Mouse (Mus musculus) midbrain, embryonic 14.5 days (tissue): Measurements from ENCODE around the gene Zfp362. TPM values are rescaled to one million over a fixed set of nuclear protein-coding genes. Genes with fewer than 3 reads are reported as not detected.

Experiments used
- ATAC-seq: fragments of 200-750 bp; cut with Nextera tagmentation; 2 replicates; pipeline ENCODE4 v1.8.0; 2017; ENCODE audit warnings: moderate number of reproducible peaks, moderate library complexity; ENCODE audit not compliant: low FRiP score, low TSS enrichment
- DNase-seq: peaks from one replicate; pipeline ENCODE4 v3.0.0-alpha.2; 2015
- H3K27ac ChIP-seq: fragments of 300-500 bp; sonication (generic); replicated peaks from 2 replicates; pipeline ENCODE4 v1.5.1; 2014; ENCODE audit warnings: mild to moderate bottlenecking, low read depth, low read length, moderate library complexity
- H3K27me3 ChIP-seq: fragments of 300-500 bp; sonication (generic); 2 replicates; pipeline ENCODE4 v1.6.1; 2014; ENCODE audit warnings: low read length, control low read depth, mixed read lengths; ENCODE audit not compliant: control insufficient read depth, insufficient read depth
- H3K36me3 ChIP-seq: fragments of 300-500 bp; sonication (generic); 2 replicates; pipeline ENCODE4 v1.6.1; 2014; ENCODE audit warnings: low read length, control low read depth; ENCODE audit not compliant: control insufficient read depth, insufficient read depth
- H3K4me1 ChIP-seq: fragments of 300-500 bp; sonication (generic); 2 replicates; pipeline ENCODE4 v1.6.1; 2014; ENCODE audit warnings: mild to moderate bottlenecking, antibody characterized with exemption, low read length, control low read depth; ENCODE audit not compliant: control insufficient read depth, insufficient read depth
- H3K4me2 ChIP-seq: fragments of 300-500 bp; sonication (generic); 2 replicates; pipeline ENCODE4 v1.6.1; 2014; ENCODE audit warnings: mild to moderate bottlenecking, low read length, moderate library complexity
- H3K4me3 ChIP-seq: fragments of 300-500 bp; sonication (generic); replicated peaks from 2 replicates; pipeline ENCODE4 v1.5.1; 2014; ENCODE audit warnings: low read depth, low read length
- H3K9ac ChIP-seq: fragments of 300-500 bp; sonication (generic); replicated peaks from 2 replicates; pipeline ENCODE4 v1.6.1; 2014; ENCODE audit warnings: mild to moderate bottlenecking, low read length, moderate library complexity
- H3K9me3 ChIP-seq: fragments of 300-500 bp; sonication (generic); 2 replicates; pipeline ENCODE4 v1.6.1; 2016; ENCODE audit warnings: low read length, control low read depth, mixed read lengths; ENCODE audit not compliant: control insufficient read depth
- WGBS: fragments of 180-500 bp; shearing (Covaris S2); extraction: QIAGEN DNeasy Blood & Tissue Kit; methylation state at CpG from one replicate; pipeline ENCODE4 v1.1.7; 2014; 5-methylcytosine and 5-hydroxymethylcytosine counted together
- polyA plus RNA-seq: library from polyadenylated mRNA; unstranded; fragments of >200 nt; fragmentation: Nextera tagmentation; extraction: Ambion mirVana; gene quantifications from 2 replicates; pipeline ENCODE4 v1.2.1, GENCODE M21; 2014

Zfp362 gene
- polyA plus RNA-seq, 1 experiment from 2014 or later, result 35.7 TPM

GRCm38 (mm10) chr4:128776568-128777289, 29.1 kb downstream of the Zfp362 start:
- peak; percentile 48; the same call in 1 of the 2 replicates for ATAC-seq

GRCm38 (mm10) chr4:128774467-128774866, 31.4 kb downstream of the Zfp362 start:
- H3K9me3 ChIP-seq, result no peaks in the 10 kb centered on the region
- no peak overlapping the region for H3K27ac ChIP-seq
- H3K4me3 ChIP-seq, result no peak overlapping the region
- no peak overlapping the region for H3K4me2 ChIP-seq
- peaks cover 72% of the 10 kb centered on the region for H3K36me3 ChIP-seq
- 92% methylated on average over 9 of the region's 9 CpGs for WGBS
- H3K9ac ChIP-seq, result no peak overlapping the region
- ATAC-seq (no peak), DNase-seq (peak; percentile 70)
- H3K27me3 ChIP-seq, result no peaks in the 10 kb centered on the region
- no peaks in the 10 kb centered on the region for H3K4me1 ChIP-seq

More at GRCm38 (mm10) chr4:128776568-128777289, 29.1 kb downstream of the Zfp362 start:
- Histone ChIP-seq H3K4me1 (no peaks in the 10 kb centered on the region), H3K36me3 (peaks cover 93% of the 10 kb centered on the region), H3K27ac (0 out of 2 replicates have a peak overlapping the region, but pooled peaks have one; percentile 32), H3K9me3 (no peaks in the 10 kb centered on the region), H3K4me3 (no peak overlapping the region), H3K27me3 (no peaks in the 10 kb centered on the region), H3K9ac (no peak overlapping the region), H3K4me2 (no peak overlapping the region)
- DNase-seq, result peak; percentile 89
- 43% methylated on average over 20 of the region's 20 CpGs for WGBS

GRCm38 (mm10) chr4:128773820-128774219, 32.0 kb downstream of the Zfp362 start:
- Histone ChIP-seq H3K4me2 (no peak overlapping the region), H3K9me3 (no peaks in the 10 kb centered on the region), H3K36me3 (peaks cover 67% of the 10 kb centered on the region), H3K4me1 (no peaks in the 10 kb centered on the region), H3K27me3 (no peaks in the 10 kb centered on the region), H3K27ac (no peak overlapping the region), H3K4me3 (no peak overlapping the region), H3K9ac (no peak overlapping the region)
- DNase-seq (no peak), ATAC-seq (no peak)
- WGBS, result 94% methylated on average over 11 of the region's 11 CpGs

GRCm38 (mm10) chr4:128770698-128771097, 35.1 kb downstream of the Zfp362 start:
- Histone ChIP-seq H3K4me3 (no peak overlapping the region), H3K9ac (no peak overlapping the region), H3K4me1 (no peaks in the 10 kb centered on the region), H3K9me3 (no peaks in the 10 kb centered on the region), H3K36me3 (peaks cover 37% of the 10 kb centered on the region), H3K27ac (no peak overlapping the region), H3K4me2 (no peak overlapping the region), H3K27me3 (no peaks in the 10 kb centered on the region)
- ATAC-seq, result no peak
- WGBS, result 88% methylated on average over 5 of the region's 5 CpGs
- DNase-seq, result no peak

- no peak overlapping the region for H3K4me2 ChIP-seq
- 88% methylated on average over 13 of the region's 13 CpGs for WGBS
- no peak overlapping the region for H3K27ac ChIP-seq
- DNase-seq (no peak), ATAC-seq (no peak)
- no peak overlapping the region for H3K4me3 ChIP-seq
- no peaks in the 10 kb centered on the region for H3K4me1 ChIP-seq
- peaks cover 28% of the 10 kb centered on the region for H3K36me3 ChIP-seq
- no peaks in the 10 kb centered on the region for H3K27me3 ChIP-seq
- no peak overlapping the region for H3K9ac ChIP-seq
- no peaks in the 10 kb centered on the region for H3K9me3 ChIP-seq
Measured at GRCm38 (mm10) chr4:128769569-128770355, 36.1 kb downstream of the Zfp362 start.

- DNase-seq, result no peak
- Histone ChIP-seq H3K4me1 (no peaks in the 10 kb centered on the region), H3K27me3 (no peaks in the 10 kb centered on the region), H3K9ac (no peak overlapping the region), H3K4me3 (no peak overlapping the region), H3K27ac (no peak overlapping the region), H3K9me3 (0 out of 2 replicates have a peak, but pooled peaks cover 3% of the 10 kb centered on the region), H3K36me3 (peaks cover 12% of the 10 kb centered on the region), H3K4me2 (no peak overlapping the region)
- WGBS, result 81% methylated on average over 13 of the region's 13 CpGs
- no peak for ATAC-seq
Measured at GRCm38 (mm10) chr4:128768120-128768519, 37.7 kb downstream of the Zfp362 start.

- Histone ChIP-seq H3K4me3 (no peak overlapping the region), H3K27ac (no peak overlapping the region), H3K4me1 (no peaks in the 10 kb centered on the region), H3K9me3 (0 out of 2 replicates have a peak, but pooled peaks cover 7% of the 10 kb centered on the region), H3K27me3 (no peaks in the 10 kb centered on the region), H3K36me3 (peaks cover 2% of the 10 kb centered on the region), H3K9ac (no peak overlapping the region), H3K4me2 (no peak overlapping the region)
- DNase-seq (no peak), ATAC-seq (no peak)
- WGBS, result 96% methylated on average over 20 of the region's 20 CpGs
Measured at GRCm38 (mm10) chr4:128766929-128767328, 38.9 kb downstream of the Zfp362 start.

GRCm38 (mm10) chr4:128760029-128760428, 45.8 kb downstream of the Zfp362 start:
- WGBS, result 92% methylated on average over 6 of the region's 6 CpGs
- H3K27me3 ChIP-seq, result no peaks in the 10 kb centered on the region
- H3K4me2 ChIP-seq, result no peak overlapping the region
- peaks cover 6% of the 10 kb centered on the region; the same call in 1 of the 2 replicates for H3K36me3 ChIP-seq
- H3K9me3 ChIP-seq, result 0 out of 2 replicates have a peak, but pooled peaks cover 7% of the 10 kb centered on the region
- DNase-seq, result no peak
- H3K9ac ChIP-seq, result no peak overlapping the region
- no peaks in the 10 kb centered on the region for H3K4me1 ChIP-seq
- H3K27ac ChIP-seq, result no peak overlapping the region
- H3K4me3 ChIP-seq, result no peak overlapping the region
- no peak for ATAC-seq
